Mouse (Mus musculus) small intestine, adult 2 months (tissue): ENCODE results near the gene Bub3. TPM values are rescaled to one million over a fixed set of nuclear protein-coding genes. Genes with fewer than 3 reads are reported as not detected.

Experiments used
- H3K27ac ChIP-seq: fragments of 200-500 bp; 2 replicates; pipeline ENCODE4 v1.5.1; 2012; ENCODE audit warnings: low read depth, low read length, control low read depth, inconsistent platforms; ENCODE audit not compliant: insufficient read depth
- H3K27me3 ChIP-seq: fragments of 200-500 bp; 2 replicates; pipeline ENCODE4 v1.6.1; 2012; ENCODE audit warnings: mild to moderate bottlenecking, moderate library complexity, low read length, inconsistent platforms; ENCODE audit not compliant: control insufficient read depth, insufficient read depth
- H3K36me3 ChIP-seq: fragments of 200-500 bp; 2 replicates; pipeline ENCODE4 v1.6.1; 2012; ENCODE audit warnings: mild to moderate bottlenecking, low read length, control low read depth, inconsistent platforms; ENCODE audit not compliant: control insufficient read depth, insufficient read depth
- H3K4me1 ChIP-seq: fragments of 200-500 bp; 2 replicates; pipeline ENCODE4 v1.6.1; 2012; ENCODE audit warnings: low read length, inconsistent platforms, mixed read lengths; ENCODE audit not compliant: control insufficient read depth, insufficient read depth, insufficient read length
- H3K4me3 ChIP-seq: fragments of 200-500 bp; 2 replicates; pipeline ENCODE4 v1.5.1; 2012; ENCODE audit warnings: low read depth, mild to moderate bottlenecking, control low read depth, inconsistent platforms, low read length, moderate library complexity
- CTCF ChIP-seq: fragments of 200-500 bp; IDR thresholded peaks from 2 replicates; pipeline ENCODE4 v1.5.1; 2012; ENCODE audit warnings: low read depth, mild to moderate bottlenecking, control low read depth, inconsistent platforms, low read length, moderate library complexity, mixed read lengths; ENCODE audit not compliant: insufficient replicate concordance, insufficient read length; ENCODE audit errors: extremely low read depth
- POLR2A ChIP-seq: fragments of 200-500 bp; IDR thresholded peaks from 2 replicates; pipeline ENCODE4 v1.6.1; 2012; ENCODE audit warnings: low read depth, mild to moderate bottlenecking, control low read depth, inconsistent platforms, low read length, moderate library complexity
- WGBS: fragments of 180-500 bp; shearing (Covaris S2); methylation state at CpG from one replicate; pipeline ENCODE4 v1.1.7; 2018; 5-methylcytosine and 5-hydroxymethylcytosine counted together
- polyA plus RNA-seq: library from polyadenylated mRNA; depleted of rRNA; stranded (reverse); fragments of >200 nt; gene quantifications from 2 replicates; pipeline ENCODE4 v1.2.3, GENCODE M21; 2012

The Bub3 gene
- polyA plus RNA-seq, 1 experiment, result 30.5 TPM

DNA sequence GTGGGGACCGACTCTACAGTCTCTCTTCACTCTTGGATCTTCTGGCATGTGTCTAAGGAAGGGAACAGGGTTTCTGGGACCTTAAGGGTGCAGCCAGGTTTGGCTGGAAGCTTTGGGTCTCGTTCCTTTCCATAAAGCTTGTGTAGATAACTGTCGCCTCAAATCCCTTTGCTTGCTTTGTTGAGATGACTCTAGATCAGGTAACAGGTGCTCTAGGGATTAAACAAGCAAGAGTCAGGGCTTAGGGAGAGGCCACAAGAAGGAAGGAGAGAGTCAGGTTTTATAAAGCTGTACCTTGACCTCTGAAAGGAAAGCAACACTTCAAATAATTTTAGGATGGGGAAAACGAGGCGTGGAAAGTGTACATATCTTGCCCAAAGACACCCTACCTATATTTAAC, 7.2 kb upstream of the Bub3 start:
- TF ChIP-seq POLR2A (no peak), CTCF (no peak)
- no peak overlapping the region for H3K4me3 ChIP-seq
- H3K27me3 ChIP-seq, result peaks cover 96% of the 10 kb centered on the region
- H3K36me3 ChIP-seq, result no peaks in the 10 kb centered on the region
- 5% methylated on average over 5 of the region's 5 CpGs for WGBS
- no peak overlapping the region for H3K27ac ChIP-seq
- H3K4me1 ChIP-seq, result peaks cover 17% of the 10 kb centered on the region

DNA sequence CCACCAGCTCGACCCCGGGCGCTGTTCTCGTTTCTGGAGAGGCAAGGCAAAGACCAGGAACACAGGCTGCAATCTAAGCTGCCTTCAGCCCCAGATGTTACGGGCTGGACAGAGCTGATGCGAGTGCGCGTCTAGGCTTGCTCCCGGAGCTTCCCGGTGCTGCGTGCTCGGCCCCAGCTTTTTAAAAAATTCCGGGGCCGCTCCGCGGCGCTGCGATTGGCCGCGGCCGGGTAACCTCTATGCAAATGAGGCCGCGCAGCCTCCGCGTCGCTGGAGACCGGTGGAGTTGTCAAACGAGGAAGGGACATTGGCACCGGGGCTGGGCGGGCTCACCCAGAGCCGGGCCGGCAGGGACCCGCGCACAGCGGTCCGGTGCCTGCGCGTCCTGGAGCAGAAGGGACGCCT, 6.2 kb upstream of the Bub3 start:
- TF ChIP-seq POLR2A (no peak), CTCF (no peak)
- H3K27ac ChIP-seq, result no peak overlapping the region
- H3K4me3 ChIP-seq, result peak overlapping the region; percentile 47
- H3K4me1 ChIP-seq, result peaks cover 17% of the 10 kb centered on the region
- no peaks in the 10 kb centered on the region for H3K36me3 ChIP-seq
- 1% methylated on average over 39 of the region's 39 CpGs for WGBS
- H3K27me3 ChIP-seq, result peaks cover 91% of the 10 kb centered on the region

DNA sequence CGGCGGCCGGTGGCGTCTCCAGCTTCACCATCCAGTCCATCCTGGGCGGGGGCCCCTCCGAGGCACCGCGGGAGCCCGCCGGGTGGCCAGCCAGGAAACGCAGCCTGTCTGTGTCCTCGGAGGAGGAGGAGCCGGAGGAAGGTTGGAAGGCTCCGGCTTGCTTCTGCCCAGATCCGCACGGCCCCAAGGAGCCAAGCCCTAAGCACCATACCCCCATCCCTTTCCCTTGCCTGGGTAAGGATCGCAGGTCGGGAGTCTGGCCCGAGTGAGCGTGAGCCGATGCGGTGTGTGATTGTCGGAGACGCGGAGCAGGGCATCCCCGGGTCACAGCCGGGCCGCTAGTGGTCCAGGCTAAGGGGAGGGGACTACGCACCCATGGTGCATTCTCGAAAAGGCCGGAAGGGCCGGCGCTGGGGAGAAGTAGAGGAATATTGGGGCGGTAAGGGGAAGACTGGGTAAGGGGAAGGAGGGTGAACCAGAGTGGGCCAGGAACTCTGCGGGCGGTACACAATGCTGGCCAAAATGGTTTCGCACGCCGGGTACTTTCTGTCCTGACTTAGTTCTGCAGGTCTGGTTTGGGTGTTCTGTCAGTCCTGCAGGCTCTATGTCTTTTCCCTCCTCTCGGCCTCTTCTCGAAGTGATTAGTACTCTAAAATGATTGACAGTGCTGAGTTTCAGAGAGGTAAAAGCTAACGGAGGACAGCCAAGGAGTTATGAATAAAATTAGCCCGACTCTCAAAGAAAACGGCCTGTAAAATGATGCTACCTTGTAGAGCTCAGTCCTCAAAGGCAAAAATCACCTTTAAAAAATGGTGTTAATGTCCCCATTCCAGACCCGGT, 5.5 kb upstream of the Bub3 start:
- Histone ChIP-seq H3K4me1 (peaks cover 17% of the 10 kb centered on the region), H3K27ac (no peak overlapping the region), H3K27me3 (peaks cover 85% of the 10 kb centered on the region), H3K36me3 (no peaks in the 10 kb centered on the region), H3K4me3 (peak overlapping the region; percentile 47)
- TF ChIP-seq CTCF (no peak), POLR2A (no peak)
- 3% methylated on average over 45 of the region's 45 CpGs for WGBS

DNA sequence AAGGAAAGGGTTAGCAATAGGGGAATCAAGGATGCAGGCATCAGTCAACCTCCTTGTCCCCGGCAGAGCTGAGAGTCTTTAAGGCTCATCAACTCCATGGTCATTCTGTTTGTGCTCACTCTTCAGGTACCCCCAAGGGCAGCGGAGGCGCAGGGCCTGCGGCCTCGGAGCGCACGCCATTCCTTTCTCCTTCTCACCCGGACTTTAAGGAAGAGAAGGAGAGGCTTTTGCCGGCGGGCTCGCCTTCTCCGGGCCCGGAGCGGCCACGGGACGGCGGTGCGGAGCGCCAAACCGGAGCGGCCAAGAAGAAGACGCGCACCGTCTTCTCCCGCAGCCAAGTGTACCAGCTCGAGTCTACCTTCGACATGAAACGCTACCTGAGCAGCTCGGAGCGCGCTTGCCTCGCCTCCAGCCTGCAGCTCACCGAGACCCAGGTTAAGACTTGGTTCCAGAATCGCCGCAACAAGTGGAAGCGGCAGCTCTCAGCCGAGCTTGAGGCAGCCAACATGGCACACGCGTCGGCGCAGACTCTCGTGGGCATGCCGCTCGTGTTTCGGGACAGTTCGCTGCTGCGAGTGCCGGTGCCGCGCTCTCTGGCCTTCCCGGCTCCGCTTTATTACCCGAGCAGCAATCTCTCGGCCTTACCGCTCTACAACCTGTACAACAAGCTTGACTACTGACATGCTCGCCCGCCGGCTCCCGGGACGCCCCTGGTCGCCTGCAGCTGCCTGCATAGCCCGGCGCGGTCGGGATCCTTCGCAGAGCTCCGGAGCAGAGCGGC, 4.5 kb upstream of the Bub3 start:
- WGBS, result 2% methylated on average over 68 of the region's 68 CpGs
- H3K4me3 ChIP-seq, result peak overlapping the region; percentile 44
- TF ChIP-seq CTCF (no peak), POLR2A (no peak)
- peaks cover 17% of the 10 kb centered on the region for H3K4me1 ChIP-seq
- no peaks in the 10 kb centered on the region for H3K36me3 ChIP-seq
- no peak overlapping the region for H3K27ac ChIP-seq
- H3K27me3 ChIP-seq, result peaks cover 76% of the 10 kb centered on the region

DNA sequence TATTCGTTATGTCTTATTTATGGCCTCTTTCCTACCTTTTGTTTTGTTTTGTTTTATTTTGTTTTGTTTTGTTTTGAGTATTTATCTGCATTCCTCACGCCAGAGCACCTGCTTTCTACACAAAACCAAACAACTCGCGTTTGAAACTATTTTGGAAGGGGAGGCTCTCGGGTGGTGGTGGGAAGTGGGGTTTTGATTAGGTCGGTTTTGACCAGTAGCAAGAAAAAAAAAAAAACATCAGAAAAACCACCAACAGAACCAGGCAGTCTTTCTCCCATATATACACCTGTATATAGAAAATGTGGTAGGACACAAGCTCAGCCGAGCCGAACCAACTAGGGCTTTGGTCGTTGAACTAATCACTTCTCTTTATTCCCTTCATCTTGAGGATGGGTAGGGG, 3.9 kb upstream of the Bub3 start:
- peak overlapping the region; percentile 44; the same call in 1 of the 2 replicates for H3K4me3 ChIP-seq
- H3K4me1 ChIP-seq, result peaks cover 17% of the 10 kb centered on the region
- H3K36me3 ChIP-seq, result no peaks in the 10 kb centered on the region
- TF ChIP-seq CTCF (no peak), POLR2A (no peak)
- WGBS, result 5% methylated on average over 9 of the region's 9 CpGs
- H3K27ac ChIP-seq, result no peak overlapping the region
- H3K27me3 ChIP-seq, result peaks cover 71% of the 10 kb centered on the region

DNA sequence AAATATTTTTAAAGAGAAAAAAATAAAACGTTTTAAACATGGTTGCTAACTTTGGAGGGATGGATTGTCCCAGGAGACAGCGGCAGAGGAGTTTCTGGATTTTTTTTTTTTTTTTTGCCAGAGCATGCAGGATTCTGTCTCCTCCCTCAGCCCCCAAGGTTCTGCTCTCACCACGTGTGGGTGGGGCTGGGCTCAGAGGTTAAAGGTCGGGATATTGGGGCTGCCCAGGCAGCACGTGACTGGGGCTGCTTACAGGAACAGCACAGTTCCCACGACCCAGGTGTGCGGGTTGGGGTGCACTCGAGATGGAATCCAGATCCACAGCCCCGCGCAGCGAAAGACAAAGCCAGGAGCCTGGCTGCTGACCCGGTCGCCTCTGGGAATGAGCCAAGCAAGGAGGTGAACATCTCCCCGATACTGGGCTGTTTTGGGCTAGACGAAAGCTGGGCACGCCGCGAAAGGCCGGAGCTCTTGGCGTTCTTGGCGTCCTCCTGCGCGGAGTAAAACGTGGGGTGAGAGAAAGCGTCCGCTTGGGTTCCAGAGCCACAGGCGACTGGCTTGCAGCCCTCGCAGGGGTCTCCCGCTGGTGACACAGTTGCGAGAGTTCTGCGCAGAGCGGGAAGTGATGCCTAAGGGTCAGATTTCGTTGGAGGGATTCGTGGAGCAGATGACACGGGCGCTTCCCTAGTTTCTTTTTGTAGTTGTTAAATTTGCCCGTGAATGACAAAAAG, 3.3 kb upstream of the Bub3 start:
- H3K27me3 ChIP-seq, result peaks cover 65% of the 10 kb centered on the region
- WGBS, result 4% methylated on average over 37 of the region's 37 CpGs
- H3K4me3 ChIP-seq, result peak overlapping the region; percentile 15
- no peak overlapping the region for H3K27ac ChIP-seq
- H3K36me3 ChIP-seq, result no peaks in the 10 kb centered on the region
- peaks cover 17% of the 10 kb centered on the region for H3K4me1 ChIP-seq
- TF ChIP-seq POLR2A (no peak), CTCF (no peak)

DNA sequence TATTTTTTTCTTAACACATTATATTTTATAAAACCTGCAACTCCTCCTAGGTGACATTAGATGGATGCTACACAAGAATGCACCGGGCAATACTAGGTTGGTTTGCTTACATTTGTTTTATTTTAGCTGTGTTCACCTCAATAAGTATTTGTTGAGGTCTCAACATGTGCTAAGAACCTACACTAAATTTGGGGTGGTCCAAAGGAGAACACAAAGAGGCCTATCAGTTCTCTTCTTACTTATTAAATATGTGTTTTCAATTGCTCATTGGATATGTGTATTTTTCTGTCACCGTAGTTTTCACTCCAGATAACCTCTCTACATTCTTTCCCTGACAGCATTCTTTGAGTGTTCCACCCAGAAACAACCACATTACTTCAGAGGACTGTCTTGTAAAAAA, 2.3 kb upstream of the Bub3 start:
- 49% methylated on average over 2 of the region's 2 CpGs for WGBS
- H3K4me3 ChIP-seq, result no peak overlapping the region
- TF ChIP-seq POLR2A, result no peak
- no peak for TF ChIP-seq CTCF
- no peak overlapping the region for H3K27ac ChIP-seq
- peaks cover 8% of the 10 kb centered on the region for H3K36me3 ChIP-seq
- H3K4me1 ChIP-seq, result peaks cover 17% of the 10 kb centered on the region
- peaks cover 55% of the 10 kb centered on the region for H3K27me3 ChIP-seq
